Mouse (Mus musculus) lung, adult 2 months (tissue): ENCODE results near the gene Bmp7.

Experiments
- CTCF ChIP-seq: fragments of 200-500 bp; IDR thresholded peaks from 2 replicates; pipeline ENCODE4 v1.5.1; 2011; ENCODE audit warnings: mild to moderate bottlenecking, low read length, control low read depth; ENCODE audit not compliant: insufficient read depth
- POLR2A ChIP-seq: fragments of 200-500 bp; IDR thresholded peaks from 2 replicates; pipeline ENCODE4 v1.6.1; 2011; ENCODE audit warnings: low read depth, mild to moderate bottlenecking, control low read depth, low read length, borderline replicate concordance; ENCODE audit errors: extremely low read depth

DNA sequence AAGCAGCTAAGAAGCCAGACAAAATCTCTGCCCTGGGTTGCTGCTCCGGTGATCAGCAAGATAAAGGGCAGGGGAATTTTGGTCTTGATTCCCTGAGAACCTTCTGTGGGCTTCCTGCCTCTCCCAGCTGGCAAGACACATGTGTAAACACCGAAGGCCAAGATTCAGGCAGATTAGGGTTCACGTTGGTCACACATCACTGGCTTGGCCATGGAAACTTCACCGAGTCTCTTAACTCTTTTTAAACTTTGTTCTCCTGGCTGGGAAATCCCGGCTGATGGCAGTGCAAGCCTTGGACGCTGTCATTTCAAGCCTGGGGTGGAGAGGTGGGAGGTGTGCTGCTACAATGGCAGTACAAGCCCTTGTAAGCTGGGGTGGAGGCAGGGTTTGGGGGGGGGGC, 21.1 kb upstream of the Bmp7 start:
- no peak for TF ChIP-seq CTCF
- no peak for TF ChIP-seq POLR2A
